Mouse (Mus musculus) gastrocnemius, postnatal 36 days (tissue): ENCODE measurements around the gene Vps35l. TPM values are rescaled to one million over a fixed set of nuclear protein-coding genes. Genes with fewer than 3 reads are reported as not detected.

ENCODE experiments used
- DNase-seq, 2 experiments: peaks; one replicate each; pipeline ENCODE4 v3.0.0; 2022
- intact Hi-C: fragments of 180-260 bp; cut with DNase I; formaldehyde crosslinking; loops from one replicate; pipeline ENCODE4 v1.15.1; 2025
- total RNA-seq, 2 experiments: library from RNA; stranded (reverse); gene quantifications; 2 replicates each; pipeline ENCODE4 v1.2.3; 2021

The Vps35l gene
- total RNA-seq, 2 experiments from 2014 or later: 17.7 to 20.2 TPM

GRCm38 (mm10) chr7:118769208-118769607 is 29.2 kb downstream of the Vps35l start:
- intact Hi-C loops: loop anchor here (5.0 kb wide), 1 partner anchor 743 kb away; no protein-coding TSS in a partner anchor
- no peak for DNase-seq

GRCm38 (mm10) chr7:118769655-118770054 is 29.6 kb downstream of the Vps35l start:
- no peak for DNase-seq
- intact Hi-C loops: loop anchor here (5.0 kb wide), 1 partner anchor 743 kb away; no protein-coding TSS in a partner anchor

- intact Hi-C loops: no loop called here
- DNase-seq: no peak
Observed at GRCm38 (mm10) chr7:118773027-118773426, 33.0 kb downstream of the Vps35l start.

GRCm38 (mm10) chr7:118775991-118776390 is 36.0 kb downstream of the Vps35l start:
- intact Hi-C loops: no loop called here
- DNase-seq: no peak

GRCm38 (mm10) chr7:118776491-118776890 is 36.5 kb downstream of the Vps35l start:
- intact Hi-C loops: no loop called here
- no peak for DNase-seq

GRCm38 (mm10) chr7:118777598-118778394 is 37.8 kb downstream of the Vps35l start:
- intact Hi-C loops: no loop called here
- DNase-seq: no peak

GRCm38 (mm10) chr7:118778561-118778960 is 38.5 kb downstream of the Vps35l start:
- intact Hi-C loops: no loop called here
- no peak for DNase-seq

GRCm38 (mm10) chr7:118783305-118784001 is 43.4 kb downstream of the Vps35l start:
- DNase-seq: no peak
- intact Hi-C loops: no loop called here

- intact Hi-C loops: no loop called here
- no peak for DNase-seq
Observed at GRCm38 (mm10) chr7:118786091-118786490, 46.1 kb downstream of the Vps35l start.

- intact Hi-C loops: no loop called here
- no peak for DNase-seq
Observed at GRCm38 (mm10) chr7:118787326-118787725, 47.3 kb downstream of the Vps35l start.

- intact Hi-C loops: no loop called here
Observed at GRCm38 (mm10) chr7:118788481-118788880, 48.5 kb downstream of the Vps35l start.

GRCm38 (mm10) chr7:118790292-118790691 is 50.3 kb downstream of the Vps35l start:
- intact Hi-C loops: no loop called here
- DNase-seq: no peak

More at GRCm38 (mm10) chr7:118788481-118788880, 48.5 kb downstream of the Vps35l start:
- DNase-seq: no peak

- intact Hi-C loops: no loop called here
- DNase-seq: no peak
Observed at GRCm38 (mm10) chr7:118793899-118794298, 53.9 kb downstream of the Vps35l start.

GRCm38 (mm10) chr7:118795779-118796178 is 55.8 kb downstream of the Vps35l start:
- DNase-seq: no peak
- intact Hi-C loops: no loop called here

- intact Hi-C loops: no loop called here
- no peak for DNase-seq
Observed at GRCm38 (mm10) chr7:118796838-118797237, 56.8 kb downstream of the Vps35l start.

- intact Hi-C loops: no loop called here
- no peak for DNase-seq
Observed at GRCm38 (mm10) chr7:118797600-118797999, 57.6 kb downstream of the Vps35l start.

- no peak for DNase-seq
- intact Hi-C loops: no loop called here
Observed at GRCm38 (mm10) chr7:118798105-118798570, 58.1 kb downstream of the Vps35l start.

GRCm38 (mm10) chr7:118800112-118800734 is 60.2 kb downstream of the Vps35l start:
- intact Hi-C loops: no loop called here

GRCm38 (mm10) chr7:118801791-118802190 is 61.8 kb downstream of the Vps35l start:
- no peak for DNase-seq
- intact Hi-C loops: no loop called here

More at GRCm38 (mm10) chr7:118800112-118800734, 60.2 kb downstream of the Vps35l start:
- no peak for DNase-seq

GRCm38 (mm10) chr7:118803425-118803824 is 63.4 kb downstream of the Vps35l start:
- no peak for DNase-seq
- intact Hi-C loops: no loop called here
